Mouse (Mus musculus): ENCODE data around the gene Gabrg1. TPM values are rescaled to one million over a fixed set of nuclear protein-coding genes. Genes with fewer than 3 reads are reported as not detected.

Gabrg1 gene
- polyA plus RNA-seq (2012; rRNA removed): not detected in 2 replicates

GRCm38 (mm10) chr5:70842192-70843095 lies at the start of gene Gabrg1:
Gene Gabrg1, minus strand, starts transcription at chr5:70842617.
- DNase-seq (ENCODE audit: low read depth): no peak

GRCm38 (mm10) chr5:70884026-70884425 lies 41.6 kb upstream of the Gabrg1 start:
- DNase-seq (ENCODE audit: low read depth): no peak

DNA sequence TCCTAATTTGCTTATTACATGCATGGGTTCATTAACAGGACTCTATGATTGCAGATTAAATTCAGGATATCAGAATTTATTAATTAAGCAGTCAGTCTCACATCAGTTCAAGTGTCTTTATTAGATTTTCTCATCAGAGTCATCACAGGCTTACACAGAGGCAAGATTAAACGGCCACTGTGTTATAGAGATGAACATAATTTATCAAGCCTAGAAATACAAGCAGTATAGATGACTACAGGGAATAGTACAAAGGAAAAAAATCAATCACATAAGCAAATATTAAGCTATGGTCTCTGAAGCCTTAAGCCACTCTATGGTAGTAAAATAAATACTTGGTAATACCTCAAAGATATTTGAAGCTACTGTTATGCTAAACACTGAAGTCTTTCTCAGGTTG lies 27.7 kb upstream of the Gabrg1 start:
- DNase-seq (ENCODE audit: low read depth): no peak

DNA sequence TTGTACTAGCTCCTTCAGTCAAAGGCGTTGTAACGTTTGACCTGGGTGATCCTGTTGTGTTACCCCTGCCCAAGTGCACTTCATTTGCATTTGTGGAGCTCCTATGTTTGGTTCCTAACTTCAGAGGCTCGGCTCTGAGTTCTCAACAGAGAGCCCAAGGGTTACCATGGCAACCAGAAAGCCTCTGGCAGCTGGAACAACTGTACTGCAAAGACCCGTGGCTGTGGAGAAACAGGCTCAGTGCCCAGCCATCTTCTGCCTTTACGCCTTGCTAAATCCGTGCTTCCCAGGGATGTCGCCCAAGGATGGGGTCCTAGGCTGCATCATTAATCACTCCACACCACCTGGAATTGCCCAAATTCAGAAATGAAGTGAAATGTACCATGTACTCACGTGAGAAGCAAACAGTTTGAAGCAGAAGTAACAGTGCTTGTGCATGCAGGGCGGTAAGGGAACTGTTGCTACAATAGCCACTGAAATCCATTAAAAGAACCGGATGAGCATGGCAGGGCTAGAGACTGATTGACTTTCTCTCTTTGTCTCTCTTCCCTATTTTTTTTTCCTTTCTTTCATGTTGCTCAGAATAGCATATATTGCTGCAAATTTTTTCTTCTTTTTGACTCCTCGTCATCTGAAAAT lies 798 bp upstream of the Gabrg1 start:
- DNase-seq (ENCODE audit: low read depth): no peak

DNA sequence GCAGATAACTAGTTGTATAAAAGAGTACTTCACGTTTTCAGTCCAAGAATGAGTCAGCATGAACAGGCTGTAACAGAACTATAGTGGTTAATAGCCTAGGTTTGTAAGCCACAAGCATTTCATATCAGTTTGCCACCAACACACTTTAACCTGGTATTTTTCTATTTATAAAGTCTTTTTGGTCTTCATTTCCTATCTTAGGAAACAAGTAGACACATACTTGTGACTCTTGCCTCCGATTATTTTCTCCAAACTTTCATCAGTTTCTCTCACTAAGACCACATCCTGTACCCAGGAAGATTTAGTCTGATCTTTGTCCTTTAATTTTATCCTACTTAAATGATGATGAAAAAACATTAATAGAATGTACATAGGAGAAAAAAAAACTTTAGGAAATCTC lies 23.7 kb downstream of the Gabrg1 start:
- DNase-seq (ENCODE audit: low read depth): no peak

- DNase-seq (ENCODE audit: low read depth): no peak
These were observed 106.3 kb downstream of the Gabrg1 start for GRCm38 (mm10) chr5:70736156-70736555.

- DNase-seq (ENCODE audit: low read depth): no peak
These were observed 138.1 kb downstream of the Gabrg1 start for GRCm38 (mm10) chr5:70704361-70704760.
